Mouse (Mus musculus) liver, postnatal 0 days (tissue): ENCODE results near the gene Cryba1.

Experiments used
- CTCF ChIP-seq: sonication (generic); IDR thresholded peaks from 2 replicates; pipeline ENCODE4 v1.5.1; 2016; ENCODE audit warnings: antibody characterized with exemption, low read depth
- EP300 ChIP-seq: IDR thresholded peaks from 2 replicates; pipeline ENCODE4 v1.6.1; 2016; ENCODE audit warnings: antibody characterized with exemption, low read depth, mild to moderate bottlenecking

DNA sequence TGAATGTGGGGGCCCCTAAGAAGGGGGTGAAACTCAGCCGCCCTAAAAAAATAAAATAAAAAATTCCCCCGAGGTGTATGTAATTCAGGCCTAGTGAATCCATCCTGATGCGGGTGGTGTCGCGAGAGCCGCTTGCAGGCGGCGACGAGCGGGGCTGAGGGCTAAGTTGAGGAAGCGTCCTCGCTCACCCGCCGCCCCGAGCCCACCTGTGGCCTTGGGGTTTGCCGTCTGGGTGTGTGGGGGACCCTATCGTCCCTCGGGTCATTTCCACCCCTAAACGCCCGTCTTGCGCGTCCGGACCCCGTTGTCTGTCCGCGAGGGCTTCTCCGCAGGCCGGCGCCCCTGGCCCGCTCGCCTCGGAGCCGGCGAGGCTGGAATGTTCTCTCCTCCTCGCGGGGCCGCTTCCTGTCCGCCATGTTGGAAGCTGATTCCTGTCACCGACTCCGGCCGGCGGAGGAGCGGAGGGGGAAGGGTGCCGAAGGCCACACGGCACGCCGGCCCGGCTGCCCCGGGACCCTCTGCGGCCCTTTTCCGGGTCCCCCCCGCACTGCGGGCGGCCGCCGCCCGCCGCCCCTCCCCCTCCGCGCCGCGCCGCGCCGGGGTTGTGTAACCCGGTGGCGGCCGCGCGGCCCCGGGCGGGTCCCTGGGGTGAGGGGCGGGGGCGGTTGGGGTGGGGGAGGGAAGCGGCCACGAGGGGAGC is 38.1 kb downstream of the Cryba1 start:
- TF ChIP-seq CTCF (no peak), EP300 (no peak)
